ENCODE assay signal across 9 mouse cellular contexts in genomic region chr7:19077761-19078160, GRCm38 (mm10). TPM values are rescaled to one million over a fixed set of nuclear protein-coding genes. Genes with fewer than 3 reads are reported as not detected.
A peak's percentile ranks its signal among the peaks of the same experiment; 100 is the strongest.
DNase-seq lines count a peak whose midpoint lies in the region; ATAC-seq lines count a peak whose summit lies in the region.
"Had no signal": no experiment of that assay in that cellular context is flagged by ENCODE, and none has a peak within 500 bp of the region (broad histone marks: within the 10 kb centered on the region; RNA-seq: fewer than 3 reads in every experiment).

No protein-coding gene starts in this region.

- H3K4me2 ChIP-seq in embryonic facial prominence, embryonic 12.5 days (replicated peaks), result peak overlapping the region; percentile 79
- H3K4me2 ChIP-seq in hindbrain, embryonic 13.5 days, result peak overlapping the region; percentile 99

- ATAC-seq in embryonic facial prominence, embryonic 12.5 days (ENCODE audit: insufficient number of reproducible peaks, insufficient read depth, low FRiP score, low TSS enrichment), result no peak
- no peak for ATAC-seq in hindbrain, embryonic 13.5 days (ENCODE audit: low FRiP score)

- peaks cover 49% of the 10 kb centered on the region for H3K36me3 ChIP-seq in embryonic facial prominence, embryonic 12.5 days
- H3K36me3 ChIP-seq in hindbrain, embryonic 13.5 days, result peaks cover 50% of the 10 kb centered on the region
- no peaks in the 10 kb centered on the region for H3K36me3 ChIP-seq in splenic B cell, adult 2 months (ENCODE audit: control insufficient read depth, insufficient read depth, low read length, poor library complexity, severe bottlenecking)

- H3K9ac ChIP-seq in embryonic facial prominence, embryonic 12.5 days, result peak overlapping the region; percentile 100
- H3K9ac ChIP-seq in hindbrain, embryonic 13.5 days, result peak overlapping the region; percentile 98

- no peaks in the 10 kb centered on the region for H3K27me3 ChIP-seq in embryonic facial prominence, embryonic 12.5 days
- no peaks in the 10 kb centered on the region for H3K27me3 ChIP-seq in hindbrain, embryonic 13.5 days
- H3K27me3 ChIP-seq in splenic B cell, adult 2 months (ENCODE audit: control insufficient read depth, insufficient read depth, low read length, poor library complexity, severe bottlenecking), result 0 out of 2 replicates have a peak, but pooled peaks cover 3% of the 10 kb centered on the region

- no peaks in the 10 kb centered on the region for H3K9me3 ChIP-seq in embryonic facial prominence, embryonic 12.5 days
- H3K9me3 ChIP-seq in hindbrain, embryonic 13.5 days, result no peaks in the 10 kb centered on the region

- H3K4me3 ChIP-seq in embryonic facial prominence, embryonic 12.5 days, result peak overlapping the region; percentile 99
- H3K4me3 ChIP-seq in hindbrain, embryonic 13.5 days, result peak overlapping the region; percentile 100

- no peak overlapping the region for H3K27ac ChIP-seq in embryonic facial prominence, embryonic 12.5 days
- H3K27ac ChIP-seq in hindbrain, embryonic 13.5 days, result no peak overlapping the region

- H3K4me1 ChIP-seq in embryonic facial prominence, embryonic 12.5 days, result peaks cover 24% of the 10 kb centered on the region
- peaks cover 41% of the 10 kb centered on the region for H3K4me1 ChIP-seq in hindbrain, embryonic 13.5 days (replicated peaks)

- 75% methylated on average over 14 of the region's 14 CpGs for WGBS in embryonic facial prominence, embryonic 12.5 days
- 74% methylated on average over 14 of the region's 14 CpGs for WGBS in hindbrain, embryonic 13.5 days

- DNase-seq in cerebellum, adult 9-11 months, result peak; percentile 34
- DNase-seq in cerebellum, postnatal 25 days, result no peak
- DNase-seq in lung, postnatal 25 days (ENCODE audit: low spot score), result peak; percentile 58
- DNase-seq in splenic B cell, adult 2 months (ENCODE audit: low read depth, low spot score), result peak; percentile 92
- DNase-seq in cerebellum, adult 11 months, result no peak
- no peak for DNase-seq in layer of hippocampus, adult 18-20 months (ENCODE audit: low spot score in 2 of 2)

RNA-seq across cellular contexts. Expression of gene Dmwd, which starts 1.7 kb away (rescaled TPM):
- 18.8 and 23.1 TPM in 2 replicates for polyA plus RNA-seq in embryonic facial prominence, embryonic 12.5 days (2016; fragmentation: Nextera tagmentation; extraction: Ambion mirVana)
- polyA plus RNA-seq in hindbrain, embryonic 13.5 days (2015; fragmentation: Nextera tagmentation; extraction: Ambion mirVana), result 25.4 and 25.6 TPM in 2 replicates
- 100 to 1,000 TPM; 142 to 148 TPM for total RNA-seq in layer of hippocampus, adult 18-20 months (2021)

RNA-seq across cellular contexts. Expression of gene Dmpk, which starts 5.9 kb away (rescaled TPM):
- 17.5 and 19.1 TPM in 2 replicates for polyA plus RNA-seq in embryonic facial prominence, embryonic 12.5 days (2016; fragmentation: Nextera tagmentation; extraction: Ambion mirVana)
- 9.4 and 11.6 TPM in 2 replicates for polyA plus RNA-seq in hindbrain, embryonic 13.5 days (2015; fragmentation: Nextera tagmentation; extraction: Ambion mirVana)
- total RNA-seq in layer of hippocampus, adult 18-20 months (2021), result 10 to 100 TPM; 30.2 to 43.1 TPM

RNA-seq across cellular contexts. Expression of gene Six5, which starts 16.6 kb away (rescaled TPM):
- 16.6 and 16.9 TPM in 2 replicates for polyA plus RNA-seq in embryonic facial prominence, embryonic 12.5 days (2016; fragmentation: Nextera tagmentation; extraction: Ambion mirVana)
- polyA plus RNA-seq in hindbrain, embryonic 13.5 days (2015; fragmentation: Nextera tagmentation; extraction: Ambion mirVana), result 2.4 and 2.8 TPM in 2 replicates
- total RNA-seq in layer of hippocampus, adult 18-20 months (2021), result 1 to 10 TPM; 2.0 to 2.6 TPM

RNA-seq across cellular contexts. Expression of gene Rsph6a, which starts 23.3 kb away (rescaled TPM):
- not detected in 2 replicates for polyA plus RNA-seq in embryonic facial prominence, embryonic 12.5 days (2016; fragmentation: Nextera tagmentation; extraction: Ambion mirVana)
- polyA plus RNA-seq in hindbrain, embryonic 13.5 days (2015; fragmentation: Nextera tagmentation; extraction: Ambion mirVana), result not detected in 2 replicates
- not detected for total RNA-seq in layer of hippocampus, adult 18-20 months (2021)
- total RNA-seq: heart, postnatal 36 days had no signal

RNA-seq across cellular contexts. Expression of gene Gm4969, which starts 40.4 kb away (rescaled TPM):
- polyA plus RNA-seq in embryonic facial prominence, embryonic 12.5 days (2016; fragmentation: Nextera tagmentation; extraction: Ambion mirVana), result 3.6 and 3.8 TPM in 2 replicates
- polyA plus RNA-seq in hindbrain, embryonic 13.5 days (2015; fragmentation: Nextera tagmentation; extraction: Ambion mirVana), result 2.2 and 3.6 TPM in 2 replicates
- under 1 TPM in 1 of 2 experiments, not detected in 1; 0.27 TPM for total RNA-seq in layer of hippocampus, adult 18-20 months (2021)
- total RNA-seq: heart, postnatal 36 days had no signal

Comparison
In these comparisons a context has a peak if more than half of its experiments do, and no peak if none do; other contexts are left out.
1. DNase-seq: peak in cerebellum, adult 9-11 months (single experiment), lung, postnatal 25 days (single experiment) and splenic B cell, adult 2 months (single experiment); none in cerebellum, postnatal 25 days (0 of 2), cerebellum, adult 11 months (single experiment) and layer of hippocampus, adult 18-20 months (0 of 2).